Mouse (Mus musculus) embryonic fibroblast, embryonic 13.5 days (primary cell): ENCODE measurements around the gene Ak5. TPM values are rescaled to one million over a fixed set of nuclear protein-coding genes. Genes with fewer than 3 reads are reported as not detected.

Experiments
- H3K27ac ChIP-seq: 2 replicates; pipeline ENCODE4 v1.5.1; 2012; ENCODE audit warnings: low read length, control low read depth, inconsistent platforms; ENCODE audit not compliant: insufficient read depth
- H3K4me1 ChIP-seq: 2 replicates; pipeline ENCODE4 v1.6.1; 2011; ENCODE audit warnings: low read length; ENCODE audit not compliant: control insufficient read depth, insufficient read depth
- H3K4me3 ChIP-seq: 2 replicates; pipeline ENCODE4 v1.5.1; 2011; ENCODE audit warnings: mild to moderate bottlenecking, control low read depth, low read length; ENCODE audit not compliant: insufficient read depth
- CTCF ChIP-seq: IDR thresholded peaks from 2 replicates; pipeline ENCODE4 v1.5.1; 2011; ENCODE audit warnings: mild to moderate bottlenecking, control low read depth, low read length, moderate library complexity, borderline replicate concordance; ENCODE audit not compliant: insufficient read depth
- POLR2A ChIP-seq: IDR thresholded peaks from 2 replicates; pipeline ENCODE4 v1.6.1; 2011; ENCODE audit warnings: low read depth, mild to moderate bottlenecking, control low read depth, low read length, moderate library complexity
- polyA plus RNA-seq: library from polyadenylated mRNA; stranded (reverse); fragments of >200 nt; gene quantifications from 2 replicates; pipeline ENCODE4 v1.2.4, GENCODE M21; 2011; ENCODE audit warnings: low read depth; ENCODE audit not compliant: missing spikeins, insufficient read length

Gene Ak5
- polyA plus RNA-seq, 1 experiment, result 28.3 TPM

DNA sequence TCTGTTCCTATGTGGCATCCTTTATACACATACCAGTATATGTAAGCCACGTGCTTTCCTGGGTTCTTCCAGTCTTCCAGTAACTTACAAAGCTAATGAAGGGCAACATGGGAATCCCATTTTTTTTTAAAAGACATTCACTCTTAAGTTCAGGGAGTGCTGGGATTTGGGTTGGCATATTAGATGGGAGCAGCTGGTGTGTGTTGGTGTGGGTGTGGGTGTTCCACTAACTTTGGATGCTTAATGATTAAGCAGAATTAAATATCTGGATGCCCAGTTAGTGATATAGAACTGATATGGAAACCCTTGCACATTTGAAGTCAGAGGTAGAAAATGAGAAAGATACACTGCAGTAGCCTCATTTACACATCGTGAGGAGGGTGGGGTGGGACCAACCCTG is 16.2 kb downstream of the Ak5 start:
- no peak for TF ChIP-seq POLR2A
- no peak for TF ChIP-seq CTCF
- Histone ChIP-seq H3K4me1 (no peaks in the 10 kb centered on the region), H3K27ac (no peak overlapping the region), H3K4me3 (no peak overlapping the region)

GRCm38 (mm10) chr3:152644610-152645009 is 23.6 kb downstream of the Ak5 start:
- H3K4me3 ChIP-seq, result no peak overlapping the region
- no peak overlapping the region for H3K27ac ChIP-seq
- TF ChIP-seq POLR2A, result no peak
- no peak for TF ChIP-seq CTCF
- no peaks in the 10 kb centered on the region for H3K4me1 ChIP-seq

GRCm38 (mm10) chr3:152625061-152625820 is 42.9 kb downstream of the Ak5 start:
- Histone ChIP-seq H3K4me3 (no peak overlapping the region), H3K27ac (no peak overlapping the region), H3K4me1 (peaks cover 10% of the 10 kb centered on the region)
- TF ChIP-seq POLR2A, result no peak

DNA sequence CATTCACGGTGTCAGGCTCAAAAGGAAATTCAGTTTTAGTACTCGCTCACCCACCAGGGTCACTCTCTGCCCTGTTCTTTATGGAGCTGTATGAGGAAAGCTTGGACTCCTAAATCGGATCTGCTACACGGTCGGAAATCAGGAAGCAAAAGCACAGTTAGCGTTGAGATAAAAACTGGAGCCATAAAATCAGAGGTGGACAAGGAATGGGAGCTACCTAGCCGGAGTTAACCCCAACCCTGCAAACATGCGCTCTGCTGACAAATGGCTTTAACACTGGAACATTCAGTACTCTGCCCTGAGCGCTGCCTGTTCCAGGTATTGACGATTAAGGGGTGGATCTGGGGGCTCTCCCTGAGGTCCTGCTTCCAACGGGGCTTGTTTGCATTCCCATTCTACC is 47.6 kb downstream of the Ak5 start:
- no peak for TF ChIP-seq CTCF
- no peak for TF ChIP-seq POLR2A
- H3K27ac ChIP-seq, result no peak overlapping the region
- H3K4me1 ChIP-seq, result peaks cover 10% of the 10 kb centered on the region
- H3K4me3 ChIP-seq, result no peak overlapping the region

DNA sequence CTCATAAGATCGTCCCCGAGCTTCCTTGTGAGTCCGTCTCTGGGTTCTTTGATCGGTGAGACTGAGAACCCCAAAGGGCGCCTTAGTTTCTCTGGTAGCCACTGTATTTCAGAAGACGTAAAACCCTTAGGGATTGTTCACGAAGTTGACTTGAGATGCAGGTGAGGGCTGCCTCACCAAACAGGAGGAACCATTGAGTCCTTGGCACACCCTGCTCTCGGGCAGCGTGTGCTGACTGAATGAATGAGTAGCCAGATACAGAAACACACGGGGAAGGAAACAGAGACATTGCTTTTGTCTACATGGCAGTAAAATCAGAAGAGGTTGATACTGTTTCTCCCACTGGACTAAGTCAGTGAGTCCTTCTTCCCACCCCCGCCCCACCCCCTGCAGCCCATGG is 48.1 kb downstream of the Ak5 start:
- Histone ChIP-seq H3K4me3 (no peak overlapping the region), H3K4me1 (peaks cover 10% of the 10 kb centered on the region), H3K27ac (no peak overlapping the region)
- no peak for TF ChIP-seq CTCF
- no peak for TF ChIP-seq POLR2A

- Histone ChIP-seq H3K4me1 (no peaks in the 10 kb centered on the region), H3K27ac (no peak overlapping the region), H3K4me3 (no peak overlapping the region)
- no peak for TF ChIP-seq POLR2A
- TF ChIP-seq CTCF, result no peak
Measured at GRCm38 (mm10) chr3:152609076-152609475, 59.1 kb downstream of the Ak5 start.

- H3K4me1 ChIP-seq, result no peaks in the 10 kb centered on the region
- H3K4me3 ChIP-seq, result no peak overlapping the region
- no peak overlapping the region for H3K27ac ChIP-seq
- TF ChIP-seq POLR2A (no peak), CTCF (no peak)
Measured at GRCm38 (mm10) chr3:152605849-152606248, 62.3 kb downstream of the Ak5 start.

DNA sequence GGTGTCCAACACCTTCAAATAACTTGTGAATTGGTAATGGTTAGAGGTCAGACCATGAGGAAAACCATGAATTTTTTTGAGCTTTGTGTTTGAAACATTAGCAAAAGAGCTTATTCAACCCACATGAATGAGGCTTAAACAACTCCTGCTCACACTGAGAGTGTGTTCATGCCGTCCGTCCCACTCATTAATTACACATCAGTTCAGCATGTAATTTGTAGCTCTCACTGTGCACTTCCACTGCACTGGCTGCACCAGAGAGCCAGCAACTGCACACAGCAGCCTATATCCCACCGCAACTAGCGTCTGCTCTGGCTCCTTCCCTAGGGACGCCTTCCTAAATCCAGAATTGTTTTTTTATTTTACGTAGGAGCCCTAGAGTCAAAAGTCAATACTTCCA is 68.5 kb downstream of the Ak5 start:
- Histone ChIP-seq H3K27ac (no peak overlapping the region), H3K4me3 (no peak overlapping the region), H3K4me1 (no peaks in the 10 kb centered on the region)
- TF ChIP-seq POLR2A (no peak), CTCF (no peak)

GRCm38 (mm10) chr3:152596406-152597050 is 71.6 kb downstream of the Ak5 start:
- Histone ChIP-seq H3K27ac (no peak overlapping the region), H3K4me1 (peaks cover 11% of the 10 kb centered on the region), H3K4me3 (no peak overlapping the region)
- TF ChIP-seq POLR2A (no peak), CTCF (no peak)

GRCm38 (mm10) chr3:152592767-152593425 is 75.3 kb downstream of the Ak5 start:
- peak overlapping the region; percentile 65 for H3K27ac ChIP-seq
- peaks cover 13% of the 10 kb centered on the region for H3K4me1 ChIP-seq
- H3K4me3 ChIP-seq, result no peak overlapping the region
- no peak for TF ChIP-seq POLR2A
- TF ChIP-seq CTCF, result no peak
